Mouse (Mus musculus): ENCODE data around the gene Rasgrf2. TPM values are rescaled to one million over a fixed set of nuclear protein-coding genes. Genes with fewer than 3 reads are reported as not detected.
A peak's percentile ranks its signal among the peaks of the same experiment; 100 is the strongest.

The Rasgrf2 gene
- polyA plus RNA-seq, 1 experiment = 6.3 TPM

DNA sequence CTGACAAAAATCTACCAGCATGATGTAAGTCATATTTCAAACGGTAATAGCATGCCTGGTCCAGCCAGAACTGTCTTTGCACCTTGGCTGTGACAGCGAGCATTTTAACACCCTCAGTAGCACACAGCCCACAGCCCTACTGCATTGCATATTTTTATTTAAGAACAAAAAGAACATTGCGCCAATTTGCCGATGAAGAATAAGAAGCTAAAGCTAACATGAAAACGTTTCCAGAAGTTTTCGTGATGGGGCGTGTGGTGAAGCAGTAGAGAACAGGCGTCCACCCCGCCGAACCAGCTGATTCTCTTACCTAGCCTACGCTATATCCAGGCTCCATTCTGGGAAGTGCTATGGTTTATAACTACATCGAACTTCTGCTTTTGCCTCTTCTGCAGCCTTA lies 77.7 kb downstream of the Rasgrf2 start:
- Histone ChIP-seq H3K4me1 (replicated peaks; ENCODE audit: control insufficient read depth, insufficient read depth, low read length) (no peaks in the 10 kb centered on the region), H3K4me3 (ENCODE audit: control insufficient read depth, insufficient read depth, low read length) (no peak overlapping the region), H3K27me3 (ENCODE audit: control insufficient read depth, insufficient read depth, low read length) (no peaks in the 10 kb centered on the region), H3K36me3 (ENCODE audit: control insufficient read depth, insufficient read depth, low read length) (no peaks in the 10 kb centered on the region), H3K27ac (ENCODE audit: control insufficient read depth, insufficient read depth, low read length) (no peak overlapping the region)
- no peak for TF ChIP-seq POLR2A (IDR thresholded peaks at IDR 0.05; ENCODE audit: control insufficient read depth, extremely low read depth, insufficient read depth, low read length, poor library complexity)
- no peak for TF ChIP-seq CTCF (IDR thresholded peaks at IDR 0.05; ENCODE audit: borderline replicate concordance, control insufficient read depth, extremely low read depth, insufficient read depth, low read length, poor library complexity)
- no peak for DNase-seq
- WGBS = 92% methylated on average over 12 of the region's 12 CpGs

DNA sequence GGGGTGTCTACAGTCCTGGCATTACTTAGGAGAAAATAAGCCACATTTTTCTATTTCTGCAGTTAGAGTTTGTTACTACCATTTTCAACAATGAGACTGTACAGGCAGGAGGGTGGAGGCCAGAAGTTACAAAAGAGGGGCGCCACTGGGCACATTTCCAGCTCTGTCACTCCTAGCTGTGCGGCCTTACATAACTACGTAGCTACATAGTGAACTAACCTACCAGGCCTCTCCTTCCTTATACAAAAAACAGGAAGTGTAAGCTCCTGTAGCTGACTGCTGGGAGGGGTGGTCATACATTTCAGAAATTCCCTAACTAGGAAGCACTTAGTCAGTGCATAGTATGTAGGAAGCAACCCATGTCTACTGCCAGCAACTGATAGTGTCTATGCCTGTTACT lies 78.5 kb downstream of the Rasgrf2 start:
- TF ChIP-seq POLR2A (IDR thresholded peaks at IDR 0.05; ENCODE audit: control insufficient read depth, extremely low read depth, insufficient read depth, low read length, poor library complexity) (no peak), CTCF (IDR thresholded peaks at IDR 0.05; ENCODE audit: borderline replicate concordance, control insufficient read depth, extremely low read depth, insufficient read depth, low read length, poor library complexity) (no peak)
- Histone ChIP-seq H3K27ac (ENCODE audit: control insufficient read depth, insufficient read depth, low read length) (no peak overlapping the region), H3K27me3 (ENCODE audit: control insufficient read depth, insufficient read depth, low read length) (no peaks in the 10 kb centered on the region), H3K4me3 (ENCODE audit: control insufficient read depth, insufficient read depth, low read length) (no peak overlapping the region), H3K36me3 (ENCODE audit: control insufficient read depth, insufficient read depth, low read length) (no peaks in the 10 kb centered on the region), H3K4me1 (replicated peaks; ENCODE audit: control insufficient read depth, insufficient read depth, low read length) (no peaks in the 10 kb centered on the region)
- no peak for DNase-seq
- WGBS = 89% methylated on average over 3 of the region's 3 CpGs

DNA sequence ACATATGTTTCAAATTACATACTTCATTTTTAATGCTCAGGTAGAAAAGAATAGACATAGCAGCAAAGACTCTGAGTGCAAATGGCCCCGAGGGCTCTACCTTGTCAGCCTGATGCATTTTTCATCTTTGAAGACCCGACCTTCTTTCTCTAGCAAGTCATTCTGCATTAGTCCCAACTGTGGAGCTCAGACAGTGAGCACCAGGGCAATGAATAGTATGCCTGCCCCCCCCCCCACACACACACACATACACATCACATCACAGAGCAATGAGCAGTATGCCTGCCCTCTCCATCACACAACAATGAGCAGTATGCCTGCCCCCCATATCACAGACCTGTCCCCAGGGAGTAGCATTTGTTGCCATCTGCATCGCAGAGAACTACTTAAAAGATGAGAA lies 80.2 kb downstream of the Rasgrf2 start:
- TF ChIP-seq CTCF (IDR thresholded peaks at IDR 0.05; ENCODE audit: borderline replicate concordance, control insufficient read depth, extremely low read depth, insufficient read depth, low read length, poor library complexity) (no peak), POLR2A (IDR thresholded peaks at IDR 0.05; ENCODE audit: control insufficient read depth, extremely low read depth, insufficient read depth, low read length, poor library complexity) (no peak)
- H3K27ac ChIP-seq (ENCODE audit: control insufficient read depth, insufficient read depth, low read length) = no peak overlapping the region

DNA sequence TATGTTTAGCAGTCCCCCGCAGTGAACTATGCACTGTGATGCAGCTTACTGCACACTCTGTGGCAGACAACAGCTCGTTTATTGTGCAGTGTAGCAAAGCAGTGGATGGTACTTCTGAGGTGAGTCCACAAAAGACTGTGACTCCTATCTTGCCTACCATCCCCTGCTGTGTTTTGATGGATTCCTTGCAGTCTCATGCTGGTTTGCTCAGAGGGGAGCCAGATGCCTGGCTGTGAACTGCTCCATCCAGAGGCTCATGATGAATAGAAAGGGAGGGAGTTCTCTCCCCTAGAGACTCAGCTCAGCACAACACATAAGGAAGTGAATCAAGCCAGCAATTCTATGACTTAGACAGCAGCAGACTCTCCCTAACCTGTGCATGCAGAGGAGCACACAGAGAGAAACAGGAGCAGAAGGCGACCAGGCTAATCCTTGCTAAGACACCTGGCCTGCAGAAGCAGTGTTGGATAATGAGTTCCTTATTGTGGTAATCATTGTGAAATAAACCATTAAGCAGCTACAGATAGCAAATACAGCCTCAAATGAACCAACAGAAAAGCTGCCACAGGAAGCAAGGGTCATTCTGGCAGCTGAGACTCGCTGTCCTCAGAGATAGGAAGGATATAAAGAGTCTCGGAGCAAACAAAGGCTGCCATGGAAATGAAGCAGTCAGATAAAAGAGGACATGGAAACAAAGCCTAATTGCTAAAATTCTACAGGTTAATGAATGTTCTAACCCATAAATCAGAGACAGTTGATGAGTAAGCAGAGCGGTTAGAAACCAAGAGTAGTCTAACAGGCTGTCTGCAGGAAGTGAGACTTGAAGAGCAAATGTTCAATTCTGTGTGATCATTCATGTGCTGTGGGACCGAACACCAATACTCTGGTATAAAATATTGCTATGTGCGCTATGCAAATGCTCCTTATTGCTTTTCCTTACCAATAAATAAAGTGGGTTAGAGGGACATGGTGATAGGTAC lies 89.6 kb downstream of the Rasgrf2 start:
- H3K4me3 ChIP-seq (ENCODE audit: control insufficient read depth, insufficient read depth, low read length) = no peak overlapping the region
- H3K27me3 ChIP-seq (ENCODE audit: control insufficient read depth, insufficient read depth, low read length) = no peaks in the 10 kb centered on the region
- no peak overlapping the region for H3K27ac ChIP-seq (ENCODE audit: control insufficient read depth, insufficient read depth, low read length)
- TF ChIP-seq POLR2A (IDR thresholded peaks at IDR 0.05; ENCODE audit: control insufficient read depth, extremely low read depth, insufficient read depth, low read length, poor library complexity) (no peak), CTCF (IDR thresholded peaks at IDR 0.05; ENCODE audit: borderline replicate concordance, control insufficient read depth, extremely low read depth, insufficient read depth, low read length, poor library complexity) (no peak)
- WGBS = 76% methylated on average over 8 of the region's 8 CpGs
- no peak for DNase-seq
- no peaks in the 10 kb centered on the region for H3K36me3 ChIP-seq (ENCODE audit: control insufficient read depth, insufficient read depth, low read length)
- no peaks in the 10 kb centered on the region for H3K4me1 ChIP-seq (replicated peaks; ENCODE audit: control insufficient read depth, insufficient read depth, low read length)

More for the DNA sequence above, 80.2 kb downstream of the Rasgrf2 start:
- DNase-seq = no peak
- Histone ChIP-seq H3K27me3 (ENCODE audit: control insufficient read depth, insufficient read depth, low read length) (no peaks in the 10 kb centered on the region), H3K36me3 (ENCODE audit: control insufficient read depth, insufficient read depth, low read length) (no peaks in the 10 kb centered on the region), H3K4me1 (replicated peaks; ENCODE audit: control insufficient read depth, insufficient read depth, low read length) (no peaks in the 10 kb centered on the region), H3K4me3 (ENCODE audit: control insufficient read depth, insufficient read depth, low read length) (no peak overlapping the region)
- 92% methylated on average over 3 of the region's 3 CpGs for WGBS

DNA sequence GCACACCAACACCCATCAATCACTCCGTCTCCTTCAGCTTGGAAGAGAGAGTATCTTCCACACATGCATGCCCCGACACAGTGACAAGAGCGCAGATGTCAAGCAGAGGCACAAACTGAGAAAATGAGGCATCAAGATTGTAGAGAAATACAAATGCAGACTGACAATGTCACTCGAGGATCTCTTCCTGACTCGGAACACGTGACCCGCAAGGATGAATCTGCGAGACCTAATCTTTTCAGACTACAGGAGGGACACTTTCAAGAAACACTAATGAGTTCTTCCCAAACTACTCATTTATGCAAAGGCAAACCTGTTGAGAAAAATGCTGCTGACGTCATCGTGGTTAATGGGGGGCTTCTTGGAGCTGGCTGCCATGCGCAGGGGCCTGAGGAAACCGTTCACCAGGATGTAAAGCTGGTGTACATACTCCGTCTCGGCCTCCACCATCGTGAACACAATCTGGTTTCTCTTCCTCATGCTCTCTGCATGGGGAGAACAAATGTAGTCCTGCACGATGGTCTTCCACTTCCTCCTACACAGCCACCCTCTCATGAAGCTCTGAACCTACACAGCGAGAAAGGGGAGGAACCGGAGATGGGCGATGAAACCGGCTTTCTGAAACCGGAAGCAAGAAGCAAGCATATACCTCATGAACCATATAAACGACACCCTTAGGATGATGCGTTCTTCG lies 100.9 kb downstream of the Rasgrf2 start:
- Histone ChIP-seq H3K36me3 (ENCODE audit: control insufficient read depth, insufficient read depth, low read length) (no peaks in the 10 kb centered on the region), H3K27me3 (ENCODE audit: control insufficient read depth, insufficient read depth, low read length) (no peaks in the 10 kb centered on the region), H3K4me1 (replicated peaks; ENCODE audit: control insufficient read depth, insufficient read depth, low read length) (peaks cover 9% of the 10 kb centered on the region; the same call in 1 of the 2 replicates), H3K4me3 (ENCODE audit: control insufficient read depth, insufficient read depth, low read length) (peak overlapping the region; percentile 45), H3K27ac (ENCODE audit: control insufficient read depth, insufficient read depth, low read length) (0 out of 2 replicates have a peak overlapping the region, but pooled peaks have one; percentile 6)
- no peak for TF ChIP-seq POLR2A (IDR thresholded peaks at IDR 0.05; ENCODE audit: control insufficient read depth, extremely low read depth, insufficient read depth, low read length, poor library complexity)
- no peak for TF ChIP-seq CTCF (IDR thresholded peaks at IDR 0.05; ENCODE audit: borderline replicate concordance, control insufficient read depth, extremely low read depth, insufficient read depth, low read length, poor library complexity)
- DNase-seq = peak; percentile 25
- WGBS = 45% methylated on average over 24 of the region's 24 CpGs

DNA sequence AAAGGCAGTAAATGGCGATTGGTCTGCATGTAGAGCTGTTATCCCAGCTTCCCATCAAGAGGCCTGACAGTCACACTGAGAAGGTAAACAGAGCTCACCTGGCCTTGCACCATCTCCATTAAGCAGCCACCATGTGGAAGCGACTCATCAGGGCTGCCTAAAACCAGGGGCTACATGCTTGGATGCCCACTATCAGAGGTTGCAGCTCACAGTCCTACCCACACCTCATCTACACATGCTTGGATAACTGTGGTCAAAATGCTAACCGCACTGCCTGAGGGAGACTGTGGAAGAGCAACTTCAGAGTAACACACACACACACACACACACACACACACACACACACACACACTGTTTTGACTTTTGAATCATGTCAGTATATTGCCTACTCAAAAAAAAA lies 101.8 kb downstream of the Rasgrf2 start:
- peaks cover 9% of the 10 kb centered on the region; the same call in 1 of the 2 replicates for H3K4me1 ChIP-seq (replicated peaks; ENCODE audit: control insufficient read depth, insufficient read depth, low read length)
- no peaks in the 10 kb centered on the region for H3K36me3 ChIP-seq (ENCODE audit: control insufficient read depth, insufficient read depth, low read length)
- no peak overlapping the region for H3K4me3 ChIP-seq (ENCODE audit: control insufficient read depth, insufficient read depth, low read length)
- WGBS = 46% methylated on average over 3 of the region's 3 CpGs
- no peak overlapping the region for H3K27ac ChIP-seq (ENCODE audit: control insufficient read depth, insufficient read depth, low read length)
- DNase-seq = no peak
- TF ChIP-seq POLR2A (IDR thresholded peaks at IDR 0.05; ENCODE audit: control insufficient read depth, extremely low read depth, insufficient read depth, low read length, poor library complexity) (no peak), CTCF (IDR thresholded peaks at IDR 0.05; ENCODE audit: borderline replicate concordance, control insufficient read depth, extremely low read depth, insufficient read depth, low read length, poor library complexity) (no peak)
- H3K27me3 ChIP-seq (ENCODE audit: control insufficient read depth, insufficient read depth, low read length) = no peaks in the 10 kb centered on the region
